ENCODE assay signal across 11 mouse cellular contexts in genomic region chr1:86506420-86506819, GRCm38 (mm10). TPM values are rescaled to one million over a fixed set of nuclear protein-coding genes. Genes with fewer than 3 reads are reported as not detected.
DNase-seq lines count a peak whose midpoint lies in the region; ATAC-seq and TF ChIP-seq lines count a peak whose summit lies in the region.
"Had no signal": no experiment of that assay in that cellular context is flagged by ENCODE, and none has a peak within 500 bp of the region (broad histone marks: within the 10 kb centered on the region; RNA-seq: fewer than 3 reads in every experiment).

No protein-coding gene starts in this region.

- no peak for TF ChIP-seq CTCF in cerebellum, adult 2 months (IDR thresholded peaks at IDR 0.05; ENCODE audit: borderline replicate concordance, insufficient read depth, low read depth, low read length)
- no peak for TF ChIP-seq CTCF in midbrain, postnatal 0 days (IDR thresholded peaks at IDR 0.05)

- no peak for ATAC-seq in hindbrain, embryonic 13.5 days (ENCODE audit: low FRiP score)
- no peak for ATAC-seq in midbrain, postnatal 0 days (ENCODE audit: low FRiP score)

- H3K4me2 ChIP-seq in hindbrain, embryonic 13.5 days, result no peak overlapping the region
- no peak overlapping the region for H3K4me2 ChIP-seq in midbrain, postnatal 0 days (ENCODE audit: low read depth, low read length, poor library complexity, severe bottlenecking)

- no peaks in the 10 kb centered on the region for H3K9me3 ChIP-seq in hindbrain, embryonic 13.5 days
- no peaks in the 10 kb centered on the region for H3K9me3 ChIP-seq in midbrain, postnatal 0 days (ENCODE audit: low read length)

- H3K27ac ChIP-seq in cerebellum, adult 2 months (ENCODE audit: insufficient read depth, low read length), result peak overlapping the region; percentile 23; the same call in 1 of the 2 replicates
- peak overlapping the region; percentile 76 for H3K27ac ChIP-seq in hindbrain, embryonic 13.5 days
- H3K27ac ChIP-seq in midbrain, postnatal 0 days (ENCODE audit: low read depth, low read length), result no peak overlapping the region
- H3K27ac ChIP-seq: macrophage had no signal

- peaks cover 6% of the 10 kb centered on the region for H3K4me1 ChIP-seq in cerebellum, adult 2 months (ENCODE audit: control insufficient read depth, insufficient read depth, low read length)
- H3K4me1 ChIP-seq in hindbrain, embryonic 13.5 days (replicated peaks), result peaks cover 64% of the 10 kb centered on the region
- H3K4me1 ChIP-seq in midbrain, postnatal 0 days (ENCODE audit: insufficient read depth, low read length), result peaks cover 11% of the 10 kb centered on the region

- 59% methylated on average over 5 of the region's 5 CpGs for WGBS in cerebellum, adult 2 months
- WGBS in hindbrain, embryonic 13.5 days, result 83% methylated on average over 5 of the region's 5 CpGs
- 70% methylated on average over 5 of the region's 5 CpGs for WGBS in midbrain, postnatal 0 days

- intact Hi-C loops in left cerebral cortex, postnatal 4 days (cut with DNase I), result no loop called here
- intact Hi-C loops in left cerebral cortex, postnatal 25 days (cut with DNase I), result no loop called here

- no peaks in the 10 kb centered on the region for H3K27me3 ChIP-seq in cerebellum, adult 2 months (ENCODE audit: control insufficient read depth, insufficient read depth, low read length)
- H3K27me3 ChIP-seq in hindbrain, embryonic 13.5 days, result no peaks in the 10 kb centered on the region
- H3K27me3 ChIP-seq in midbrain, postnatal 0 days (ENCODE audit: insufficient read depth, low read length), result no peaks in the 10 kb centered on the region

- no peak for DNase-seq in cerebellum, adult 2 months
- no peak for DNase-seq in cerebellum, adult 8-10 months
- DNase-seq in left cerebral cortex, postnatal 4 days, result peak; percentile 59
- DNase-seq in left cerebral cortex, postnatal 25 days (ENCODE audit: low spot score in 2 of 2), result no peak
- DNase-seq in midbrain, postnatal 0 days (ENCODE audit: low spot score), result peak; percentile 40
- no peak for DNase-seq in urinary bladder, postnatal 36 days (ENCODE audit: low spot score in 2 of 2)
- DNase-seq in ovary, adult 18-20 months (ENCODE audit: low spot score), result no peak
- DNase-seq: heart, adult 18-20 months; kidney, postnatal 14 days had no signal

- TF ChIP-seq POLR2A in cerebellum, adult 2 months (IDR thresholded peaks at IDR 0.05; ENCODE audit: borderline replicate concordance, insufficient read depth, low read length), result no peak

- H3K36me3 ChIP-seq in hindbrain, embryonic 13.5 days, result no peaks in the 10 kb centered on the region
- H3K36me3 ChIP-seq in midbrain, postnatal 0 days (ENCODE audit: insufficient read depth, low read length), result no peaks in the 10 kb centered on the region

- no peak overlapping the region for H3K9ac ChIP-seq in hindbrain, embryonic 13.5 days
- no peak overlapping the region for H3K9ac ChIP-seq in midbrain, postnatal 0 days (replicated peaks; ENCODE audit: low read length, poor library complexity, severe bottlenecking)

- no peak overlapping the region for H3K4me3 ChIP-seq in cerebellum, adult 2 months (replicated peaks; ENCODE audit: insufficient read depth, low read depth, low read length)
- H3K4me3 ChIP-seq in hindbrain, embryonic 13.5 days, result no peak overlapping the region
- H3K4me3 ChIP-seq in midbrain, postnatal 0 days (ENCODE audit: low read depth, low read length), result no peak overlapping the region

RNA-seq across cellular contexts. Expression of gene Ptma, which starts 20.1 kb away (rescaled TPM):
- polyA plus RNA-seq in cerebellum, adult 2 months (2012; rRNA removed), result 610 and 672 TPM in 2 replicates
- total RNA-seq in left cerebral cortex, postnatal 4 days (2021), result 1,000 to 10,000 TPM; 1,018 to 1,064 TPM
- 100 to 1,000 TPM; 359 to 366 TPM for total RNA-seq in left cerebral cortex, postnatal 25 days (2021)
- 2,123 and 2,193 TPM in 2 replicates for polyA plus RNA-seq in hindbrain, embryonic 13.5 days (2015; fragmentation: Nextera tagmentation; extraction: Ambion mirVana)
- total RNA-seq in midbrain, postnatal 0 days (2014; rRNA removed), result 947 and 1,050 TPM in 2 replicates
- 1,199 and 1,354 TPM in 2 replicates for polyA plus RNA-seq in midbrain, postnatal 0 days (2015; fragmentation: Nextera tagmentation; extraction: Ambion mirVana)

Comparison
In these comparisons a context has a peak if more than half of its experiments do, and no peak if none do; other contexts are left out.
1. DNase-seq: peak in left cerebral cortex, postnatal 4 days (single experiment) and midbrain, postnatal 0 days (single experiment); none in cerebellum, adult 2 months (0 of 2), cerebellum, adult 8-10 months (single experiment), left cerebral cortex, postnatal 25 days (0 of 2), urinary bladder, postnatal 36 days (0 of 2) and ovary, adult 18-20 months (single experiment).